27 mouse cellular contexts compared by ENCODE assay signal in genomic region chr5:34280976-34281375, GRCm38 (mm10). TPM values are rescaled to one million over a fixed set of nuclear protein-coding genes. Genes with fewer than 3 reads are reported as not detected.
DNase-seq lines count a peak whose midpoint lies in the region; ATAC-seq and TF ChIP-seq lines count a peak whose summit lies in the region.
"Had no signal": no experiment of that assay in that cellular context is flagged by ENCODE, and none has a peak within 500 bp of the region (broad histone marks: within the 10 kb centered on the region; RNA-seq: fewer than 3 reads in every experiment).

No protein-coding gene starts in this region.

- no peak overlapping the region for H3K4me3 ChIP-seq in heart, embryonic 12.5 days
- H3K4me3 ChIP-seq in heart, embryonic 16.5 days (ENCODE audit: low read length): no peak overlapping the region
- no peak overlapping the region for H3K4me3 ChIP-seq in olfactory bulb, adult 2 months (ENCODE audit: insufficient read depth, low read depth, low read length)
- H3K4me3 ChIP-seq: embryonic facial prominence, embryonic 12.5 days; embryonic facial prominence, embryonic 15.5 days; forebrain, embryonic 15.5 days; hindbrain, embryonic 10.5 days; hindbrain, embryonic 13.5 days; intestine, embryonic 15.5 days; kidney, embryonic 15.5 days had no signal

- WGBS in heart, embryonic 12.5 days: 32% methylated on average over 7 of the region's 7 CpGs
- 25% methylated on average over 7 of the region's 7 CpGs for WGBS in heart, embryonic 16.5 days
- 21% methylated on average over 7 of the region's 7 CpGs for WGBS in olfactory bulb, adult 2 months

- H3K4me1 ChIP-seq in heart, embryonic 12.5 days (replicated peaks): peaks cover 20% of the 10 kb centered on the region
- H3K4me1 ChIP-seq in heart, embryonic 16.5 days (ENCODE audit: control insufficient read depth, insufficient read depth, low read length): peaks cover 7% of the 10 kb centered on the region; the same call in 1 of the 2 replicates
- peaks cover 46% of the 10 kb centered on the region for H3K4me1 ChIP-seq in olfactory bulb, adult 2 months (ENCODE audit: control insufficient read depth, insufficient read depth, low read length)
- H3K4me1 ChIP-seq: embryonic facial prominence, embryonic 12.5 days; embryonic facial prominence, embryonic 15.5 days; forebrain, embryonic 15.5 days; intestine, embryonic 15.5 days; kidney, embryonic 15.5 days had no signal

- H3K36me3 ChIP-seq in heart, embryonic 12.5 days: no peaks in the 10 kb centered on the region
- no peaks in the 10 kb centered on the region for H3K36me3 ChIP-seq in heart, embryonic 16.5 days (ENCODE audit: control insufficient read depth, insufficient read depth)
- H3K36me3 ChIP-seq: embryonic facial prominence, embryonic 12.5 days; embryonic facial prominence, embryonic 15.5 days; forebrain, embryonic 15.5 days; hindbrain, embryonic 10.5 days; hindbrain, embryonic 13.5 days; intestine, embryonic 15.5 days; kidney, embryonic 15.5 days had no signal

- no peaks in the 10 kb centered on the region for H3K9me3 ChIP-seq in heart, embryonic 12.5 days (replicated peaks)
- no peaks in the 10 kb centered on the region for H3K9me3 ChIP-seq in heart, embryonic 16.5 days (replicated peaks; ENCODE audit: control insufficient read depth, low read length)
- H3K9me3 ChIP-seq: embryonic facial prominence, embryonic 12.5 days; embryonic facial prominence, embryonic 15.5 days; forebrain, embryonic 15.5 days; hindbrain, embryonic 10.5 days; hindbrain, embryonic 13.5 days; intestine, embryonic 15.5 days; kidney, embryonic 15.5 days had no signal

- no peak for ATAC-seq in heart, embryonic 12.5 days (ENCODE audit: insufficient number of reproducible peaks, low FRiP score)
- peak; percentile 45; the same call in 1 of the 2 replicates for ATAC-seq in heart, embryonic 16.5 days (replicated peaks; ENCODE audit: extremely low read depth, insufficient read depth, low FRiP score)
- ATAC-seq: CD4-positive, CD25-positive, alpha-beta regulatory T cell, adult 4 months; forebrain, embryonic 15.5 days; hindbrain, embryonic 16.5 days; intestine, embryonic 15.5 days had no signal

- TF ChIP-seq POLR2A in olfactory bulb, adult 2 months (IDR thresholded peaks at IDR 0.05; ENCODE audit: insufficient read depth, low read depth, low read length): no peak

- no peak for DNase-seq in heart, adult 11 months
- no peak for DNase-seq in heart, adult 9 months (ENCODE audit: low spot score in 2 of 2)
- DNase-seq in brain, adult 2 months (ENCODE audit: low read depth, low spot score): peak; percentile 81
- DNase-seq in cerebellum, adult 8-10 months: no peak
- DNase-seq: adrenal gland, adult 2 months; adrenal gland, postnatal 14 days; cerebellum, adult 11-12 months; cerebellum, adult 9-10 months; cerebellum, postnatal 14 days; gastrocnemius, postnatal 25 days; heart, postnatal 14 days; kidney, adult 11 months; kidney, adult 8-10 months had no signal

- TF ChIP-seq CTCF in olfactory bulb, adult 2 months (IDR thresholded peaks at IDR 0.05; ENCODE audit: insufficient read depth, low read depth, low read length): no peak

- 0 out of 2 replicates have a peak overlapping the region, but pooled peaks have one; percentile 20 for H3K4me2 ChIP-seq in heart, embryonic 12.5 days
- H3K4me2 ChIP-seq in heart, embryonic 16.5 days (ENCODE audit: low read depth, low read length): peak overlapping the region; percentile 45
- H3K4me2 ChIP-seq: embryonic facial prominence, embryonic 12.5 days; embryonic facial prominence, embryonic 15.5 days; forebrain, embryonic 15.5 days; hindbrain, embryonic 13.5 days; intestine, embryonic 15.5 days; kidney, embryonic 15.5 days had no signal

- no peak overlapping the region for H3K9ac ChIP-seq in heart, embryonic 12.5 days
- no peak overlapping the region for H3K9ac ChIP-seq in heart, embryonic 16.5 days (ENCODE audit: low read length)
- H3K9ac ChIP-seq: embryonic facial prominence, embryonic 12.5 days; embryonic facial prominence, embryonic 15.5 days; forebrain, embryonic 15.5 days; hindbrain, embryonic 13.5 days; intestine, embryonic 15.5 days; kidney, embryonic 15.5 days had no signal

- H3K27ac ChIP-seq in heart, embryonic 12.5 days (ENCODE audit: poor library complexity, severe bottlenecking): no peak overlapping the region
- H3K27ac ChIP-seq in heart, embryonic 16.5 days (ENCODE audit: low read length): no peak overlapping the region
- H3K27ac ChIP-seq in olfactory bulb, adult 2 months (ENCODE audit: insufficient read depth, low read depth, low read length): peak overlapping the region; percentile 44; the same call in 1 of the 2 replicates
- H3K27ac ChIP-seq: embryonic facial prominence, embryonic 12.5 days; embryonic facial prominence, embryonic 15.5 days; forebrain, embryonic 15.5 days; hindbrain, embryonic 10.5 days; hindbrain, embryonic 13.5 days; intestine, embryonic 15.5 days; kidney, embryonic 15.5 days had no signal

- H3K27me3 ChIP-seq in heart, embryonic 12.5 days (replicated peaks): peaks cover 21% of the 10 kb centered on the region
- H3K27me3 ChIP-seq in heart, embryonic 16.5 days (ENCODE audit: control insufficient read depth, insufficient read depth, low read length): peaks cover 4% of the 10 kb centered on the region

RNA-seq across cellular contexts. Expression of gene Zfyve28, which starts 7.3 kb away (rescaled TPM):
- polyA plus RNA-seq in heart, embryonic 12.5 days (2016; fragmentation: Nextera tagmentation; extraction: Ambion mirVana): 0.28 and 0.37 TPM in 2 replicates
- 0.49 and 0.72 TPM in 2 replicates for polyA plus RNA-seq in heart, embryonic 16.5 days (2015; fragmentation: Nextera tagmentation; extraction: Ambion mirVana)
- not detected in 2 replicates for polyA plus RNA-seq in olfactory bulb, adult 2 months (2012; ENCODE audit: insufficient read depth, insufficient read length, low replicate concordance, missing spikeins)

RNA-seq across cellular contexts. Expression of gene Cfap99, which starts 7.4 kb away (rescaled TPM):
- polyA plus RNA-seq in heart, embryonic 12.5 days (2016; fragmentation: Nextera tagmentation; extraction: Ambion mirVana): 0.08 TPM in 1 of 2 replicates, not detected in the other
- 0.08 TPM in 1 of 2 replicates, not detected in the other for polyA plus RNA-seq in heart, embryonic 16.5 days (2015; fragmentation: Nextera tagmentation; extraction: Ambion mirVana)
- not detected in 2 replicates for polyA plus RNA-seq in olfactory bulb, adult 2 months (2012; ENCODE audit: insufficient read depth, insufficient read length, low replicate concordance, missing spikeins)
- polyA plus RNA-seq: adrenal gland, adult 2 months; C2C12; CD4-positive, CD25-positive, alpha-beta regulatory T cell, adult 4 months; embryonic facial prominence, embryonic 12.5 days; forebrain, embryonic 11.5 days; forebrain, embryonic 15.5 days; hindbrain, embryonic 10.5 days; intestine, embryonic 15.5 days; kidney, embryonic 15.5 days had no signal

RNA-seq across cellular contexts. Expression of gene Rnf4, which starts 55.1 kb away (rescaled TPM):
- 125 and 130 TPM in 2 replicates for polyA plus RNA-seq in heart, embryonic 12.5 days (2016; fragmentation: Nextera tagmentation; extraction: Ambion mirVana)
- 111 and 115 TPM in 2 replicates for polyA plus RNA-seq in heart, embryonic 16.5 days (2015; fragmentation: Nextera tagmentation; extraction: Ambion mirVana)
- 159 TPM in 1 of 2 replicates, not detected in the other for polyA plus RNA-seq in olfactory bulb, adult 2 months (2012; ENCODE audit: insufficient read depth, insufficient read length, low replicate concordance, missing spikeins)
